30 mouse cellular contexts compared by ENCODE assay signal in genomic region chr17:24156394-24156793, GRCm38 (mm10). TPM values are rescaled to one million over a fixed set of nuclear protein-coding genes. Genes with fewer than 3 reads are reported as not detected.
"Had no signal": no experiment of that assay in that cellular context is flagged by ENCODE, and none has a peak within 500 bp of the region (broad histone marks: within the 10 kb centered on the region; RNA-seq: fewer than 3 reads in every experiment).

No protein-coding gene starts in this region.

- H3K27ac ChIP-seq: left cerebral cortex, adult 2 months; limb, embryonic 12.5 days; limb, embryonic 15.5 days; liver, embryonic 12.5 days; liver, embryonic 13.5 days; liver, embryonic 14.5 days; liver, embryonic 15.5 days; lung, embryonic 15.5 days; macrophage; midbrain, embryonic 10.5 days; midbrain, embryonic 12.5 days; midbrain, embryonic 13.5 days; midbrain, embryonic 15.5 days had no signal

- H3K9me3 ChIP-seq: limb, embryonic 12.5 days; limb, embryonic 15.5 days; liver, embryonic 12.5 days; liver, embryonic 13.5 days; liver, embryonic 15.5 days; lung, embryonic 15.5 days; megakaryocyte, embryonic 14.5 days; midbrain, embryonic 10.5 days; midbrain, embryonic 12.5 days; midbrain, embryonic 13.5 days; midbrain, embryonic 15.5 days had no signal

- H3K4me3 ChIP-seq: left cerebral cortex, adult 2 months; limb, embryonic 12.5 days; limb, embryonic 15.5 days; liver, embryonic 12.5 days; liver, embryonic 13.5 days; liver, embryonic 15.5 days; lung, embryonic 15.5 days; megakaryocyte, embryonic 14.5 days; midbrain, embryonic 10.5 days; midbrain, embryonic 12.5 days; midbrain, embryonic 13.5 days; midbrain, embryonic 15.5 days; myocyte had no signal

- H3K9ac ChIP-seq: limb, embryonic 12.5 days; limb, embryonic 15.5 days; liver, embryonic 12.5 days; liver, embryonic 13.5 days; liver, embryonic 14.5 days; liver, embryonic 15.5 days; liver, postnatal 0 days; lung, embryonic 14.5 days; lung, embryonic 15.5 days; midbrain, embryonic 12.5 days; midbrain, embryonic 13.5 days; midbrain, embryonic 15.5 days had no signal

- H3K36me3 ChIP-seq: lung, embryonic 15.5 days had no signal

- H3K27me3 ChIP-seq: limb, embryonic 12.5 days; limb, embryonic 15.5 days; liver, embryonic 12.5 days; liver, embryonic 13.5 days; liver, embryonic 15.5 days; lung, embryonic 15.5 days; megakaryocyte, embryonic 14.5 days; midbrain, embryonic 12.5 days; midbrain, embryonic 15.5 days had no signal

- H3K4me2 ChIP-seq: limb, embryonic 12.5 days; limb, embryonic 15.5 days; liver, embryonic 11.5 days; liver, embryonic 12.5 days; liver, embryonic 13.5 days; liver, embryonic 15.5 days; lung, embryonic 14.5 days; lung, embryonic 15.5 days; midbrain, embryonic 11.5 days; midbrain, embryonic 12.5 days; midbrain, embryonic 13.5 days; midbrain, embryonic 15.5 days had no signal

- ATAC-seq: liver, embryonic 12.5 days; liver, postnatal 0 days; lung, postnatal 0 days; midbrain, embryonic 13.5 days; midbrain, embryonic 15.5 days; midbrain, embryonic 16.5 days had no signal

- DNase-seq: left cerebral cortex, postnatal 4 days; liver; liver, embryonic 13.5 days; liver, postnatal 0 days; lung, adult 18-20 months; lung, adult 2 months; lung, embryonic 14.5 days; lung, postnatal 10 days; lung, postnatal 14 days; lung, postnatal 36 days; lung, postnatal 4 days; midbrain, embryonic 14.5 days had no signal

RNA-seq across cellular contexts. Expression of gene Ntn3, which starts 52.9 kb away (rescaled TPM):
- polyA plus RNA-seq: macrophage had no signal
